Mouse (Mus musculus) myocyte (in vitro differentiated cells): ENCODE measurements around the gene Slc22a23.

Experiments used
- CEBPB ChIP-seq: IDR thresholded peaks from 2 replicates; pipeline ENCODE4 v1.6.1; 2011; ENCODE audit warnings: mild to moderate bottlenecking, moderate library complexity; ENCODE audit not compliant: poor library complexity, insufficient read depth, severe bottlenecking
- E2F4 ChIP-seq: IDR thresholded peaks from one replicate; pipeline ENCODE4 v1.6.1; 2011; ENCODE audit warnings: mild to moderate bottlenecking, control low read depth, moderate library complexity; ENCODE audit not compliant: insufficient read depth
- TCF12 ChIP-seq: IDR thresholded peaks from one replicate; pipeline ENCODE4 v1.6.1; 2011; ENCODE audit warnings: mild to moderate bottlenecking, control low read depth; ENCODE audit not compliant: poor library complexity, insufficient read depth, severe bottlenecking
- USF1 ChIP-seq: IDR thresholded peaks from one replicate; pipeline ENCODE4 v1.6.1; 2011; ENCODE audit warnings: low read depth, mild to moderate bottlenecking, control low read depth, moderate library complexity

GRCm38 (mm10) chr13:34311593-34311992, 33.4 kb downstream of the Slc22a23 start:
- no peak for TF ChIP-seq TCF12
- TF ChIP-seq USF1 = no peak
- no peak for TF ChIP-seq E2F4
- TF ChIP-seq CEBPB = no peak
